Mouse (Mus musculus): Measurements from ENCODE around the gene Slfn4.

- no peak for TF ChIP-seq POU5F1 (IDR thresholded peaks at IDR 0.05; ENCODE audit: borderline replicate concordance, low read length)
- no peak for TF ChIP-seq CTCF (conservative IDR thresholded peaks at IDR 0.05; ENCODE audit: low read length)
- no peak for TF ChIP-seq NANOG (IDR thresholded peaks at IDR 0.05; ENCODE audit: borderline replicate concordance, low read length)
These were observed 46.4 kb downstream of the Slfn4 start for GRCm38 (mm10) chr11:83221328-83221877.
